ENCODE assay signal across 8 mouse cellular contexts in genomic region chr6:134034904-134035489, GRCm38 (mm10). TPM values are rescaled to one million over a fixed set of nuclear protein-coding genes. Genes with fewer than 3 reads are reported as not detected.
DNase-seq lines count a peak whose midpoint lies in the region; ATAC-seq and TF ChIP-seq lines count a peak whose summit lies in the region.

No protein-coding gene starts in this region.

- no peaks in the 10 kb centered on the region for H3K36me3 ChIP-seq in E14TG2a.4 (ENCODE audit: insufficient read depth, low read length)
- no peaks in the 10 kb centered on the region for H3K36me3 ChIP-seq in forebrain, embryonic 13.5 days (ENCODE audit: poor library complexity, severe bottlenecking)

- TF ChIP-seq CTCF in E14TG2a.4 (conservative IDR thresholded peaks at IDR 0.05; ENCODE audit: low read length): no peak
- TF ChIP-seq CTCF in lung, adult 2 months (IDR thresholded peaks at IDR 0.05; ENCODE audit: insufficient read depth, low read length): no peak

- peaks cover 15% of the 10 kb centered on the region for H3K27me3 ChIP-seq in E14TG2a.4 (ENCODE audit: insufficient read depth, low read length)
- no peaks in the 10 kb centered on the region for H3K27me3 ChIP-seq in forebrain, embryonic 13.5 days

- peak overlapping the region; percentile 93 for H3K4me3 ChIP-seq in E14TG2a.4 (replicated peaks; ENCODE audit: low read length)
- peak overlapping the region; percentile 77 for H3K4me3 ChIP-seq in forebrain, embryonic 13.5 days
- H3K4me3 ChIP-seq in lung, adult 2 months (replicated peaks; ENCODE audit: extremely low read depth, low read depth, low read length): peak overlapping the region; percentile 98

- peak; percentile 94 for ATAC-seq in forebrain, embryonic 13.5 days
- peak; percentile 30 for ATAC-seq in neutrophil, adult 5-6 weeks (ENCODE audit: extremely low read depth, insufficient number of reproducible peaks, low FRiP score, poor library complexity, severe bottlenecking)

- H3K27ac ChIP-seq in forebrain, embryonic 13.5 days: peak overlapping the region; percentile 100

- H3K4me1 ChIP-seq in E14TG2a.4 (replicated peaks; ENCODE audit: low read depth, low read length): peaks cover 64% of the 10 kb centered on the region
- peaks cover 40% of the 10 kb centered on the region for H3K4me1 ChIP-seq in forebrain, embryonic 13.5 days
- H3K4me1 ChIP-seq in lung, adult 2 months (ENCODE audit: control insufficient read depth, insufficient read depth, low read length): peaks cover 11% of the 10 kb centered on the region

- TF ChIP-seq POLR2A in lung, adult 2 months (IDR thresholded peaks at IDR 0.05; ENCODE audit: borderline replicate concordance, extremely low read depth, low read depth, low read length): peak; percentile 75

- DNase-seq in c-Kit-positive CD71-negative TER-119-negative erythroid progenitor cells, embryonic 14.5 days (ENCODE audit: low read depth): peak; percentile 57
- DNase-seq in heart, postnatal 10 days: peak; percentile 90
- DNase-seq in layer of hippocampus, adult 18-20 months (ENCODE audit: low spot score in 2 of 2): peak; percentile 72 to 82
- DNase-seq in lung, adult 2 months: peak; percentile 80
- peak; percentile 54 to 69 for DNase-seq in thymus, adult 18-20 months

- intact Hi-C loops in heart, postnatal 10 days (cut with DNase I): loop anchor here (1.0 to 5.0 kb wide), 5 partner anchors 52 to 332 kb away; no protein-coding TSS in a partner anchor

- H3K4me2 ChIP-seq in forebrain, embryonic 13.5 days: peak overlapping the region; percentile 69

- peak overlapping the region; percentile 98 for H3K9ac ChIP-seq in forebrain, embryonic 13.5 days

- H3K9me3 ChIP-seq in E14TG2a.4 (ENCODE audit: low read length): no peaks in the 10 kb centered on the region
- no peaks in the 10 kb centered on the region for H3K9me3 ChIP-seq in forebrain, embryonic 13.5 days (replicated peaks)

- WGBS in forebrain, embryonic 13.5 days: under 1% methylated on average over 55 of the region's 55 CpGs
- 1% methylated on average over 55 of the region's 55 CpGs for WGBS in lung, adult 2 months

RNA-seq across cellular contexts. Expression of gene Etv6, which starts 0.5 kb away (rescaled TPM):
- polyA plus RNA-seq in forebrain, embryonic 13.5 days (2015; fragmentation: Nextera tagmentation; extraction: Ambion mirVana): 7.2 and 8.5 TPM in 2 replicates
- total RNA-seq in heart, postnatal 10 days (2021): 10 to 100 TPM; 15.5 to 21.9 TPM
- 10 to 100 TPM in 1 of 2 experiments, 1 to 10 TPM in 1; 9.2 to 12.4 TPM for total RNA-seq in layer of hippocampus, adult 18-20 months (2021)
- polyA plus RNA-seq in lung, adult 2 months (2012; rRNA removed): 20.9 and 25.9 TPM in 2 replicates
- total RNA-seq in neutrophil, adult 5-6 weeks (2017): 19.6 and 22.7 TPM in 2 replicates

Comparison
In these comparisons a context has a peak if more than half of its experiments do, and no peak if none do; other contexts are left out.
1. Peak in every context shown above with its lines: DNase-seq, ATAC-seq, H3K4me3 ChIP-seq and H3K27ac ChIP-seq.